Mouse (Mus musculus): ENCODE data around the gene Tnfrsf9. TPM values are rescaled to one million over a fixed set of nuclear protein-coding genes. Genes with fewer than 3 reads are reported as not detected.
A peak's percentile ranks its signal among the peaks of the same experiment; 100 is the strongest.
"Not testable (repeated sequence)": the region's sequence is repeated elsewhere in the genome, so short reads cannot be mapped to it uniquely, and the experiment has no call there.

The Tnfrsf9 gene
- under 1 TPM; 0.39 to 0.41 TPM for total RNA-seq (2021)
- long read RNA-seq, experiment 1, result 0 reads
- long read RNA-seq, experiment 2, partial matches to known transcripts, result 0 of 3 reads
- long read RNA-seq, experiment 2, other reads (novel, unspliced or antisense), result 3 of 3 reads

GRCm38 (mm10) chr4:150914290-150914733, at the start of gene Tnfrsf9, which contains the start of gene Park7:
Gene Tnfrsf9 (plus strand): TSS chr4:150914562.
Gene Park7 (minus strand): TSS chr4:150914437.
- Histone ChIP-seq H3K27ac (peak within 1 kb of the TSS; percentile 95), H3K4me3 (peak within 1 kb of the TSS; percentile 56)
- peak; percentile 95 to 96 for DNase-seq (ENCODE audit: low spot score in 2 of 2)
- peak; percentile 76 for TF ChIP-seq CTCF (conservative IDR thresholded peaks at IDR 0.05)

DNA sequence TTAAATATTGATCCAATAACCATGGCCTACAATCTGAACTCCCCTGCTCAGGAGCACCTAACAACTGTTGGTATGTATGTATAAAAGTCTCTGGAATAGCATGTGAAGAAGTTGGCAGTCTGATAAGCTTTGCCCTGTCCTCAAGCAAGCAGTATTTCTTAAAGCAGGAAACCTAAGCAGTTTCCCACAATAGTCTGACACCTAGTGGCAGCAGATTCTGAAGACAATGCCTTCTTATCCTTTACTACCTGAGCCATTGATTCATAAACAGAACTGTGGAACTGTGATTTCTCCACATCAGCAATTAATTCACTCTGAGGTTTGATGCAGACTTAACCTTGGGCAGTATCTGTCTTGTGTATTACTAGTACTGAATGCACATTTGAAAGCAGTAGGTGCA, 49.0 kb upstream of the Tnfrsf9 start:
- no peak for DNase-seq (ENCODE audit: low spot score in 2 of 2)
- peak overlapping the region; percentile 62 for H3K27ac ChIP-seq
- TF ChIP-seq CTCF (conservative IDR thresholded peaks at IDR 0.05), result peak; percentile 75
- no peak overlapping the region for H3K4me3 ChIP-seq

GRCm38 (mm10) chr4:150866069-150866468, 48.3 kb upstream of the Tnfrsf9 start:
- no peak overlapping the region for H3K4me3 ChIP-seq
- TF ChIP-seq CTCF (conservative IDR thresholded peaks at IDR 0.05), result no peak
- H3K27ac ChIP-seq, result peak overlapping the region; percentile 62; the same call in 1 of the 2 replicates
- no peak for DNase-seq (ENCODE audit: low spot score in 2 of 2)

DNA sequence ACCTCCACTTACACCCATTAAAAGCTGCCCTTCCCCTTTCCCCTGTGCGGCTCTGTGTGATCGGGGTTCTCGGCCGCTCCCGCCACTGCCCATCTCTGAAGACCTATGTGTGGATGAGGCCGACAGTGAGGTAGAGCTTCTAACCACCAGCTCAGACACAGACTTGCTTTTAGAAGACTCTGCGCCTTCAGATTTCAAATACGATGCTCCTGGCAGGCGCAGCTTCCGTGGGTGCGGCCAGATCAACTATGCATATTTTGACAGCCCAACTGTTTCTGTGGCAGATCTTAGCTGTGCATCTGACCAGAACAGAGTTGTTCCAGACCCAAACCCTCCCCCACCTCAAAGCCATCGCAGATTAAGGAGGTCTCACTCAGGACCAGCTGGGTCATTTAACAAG, 47.9 kb upstream of the Tnfrsf9 start:
- Histone ChIP-seq H3K27ac (peak overlapping the region; percentile 62; the same call in 1 of the 2 replicates), H3K4me3 (no peak overlapping the region)
- no peak for DNase-seq (ENCODE audit: low spot score in 2 of 2)
- TF ChIP-seq CTCF (conservative IDR thresholded peaks at IDR 0.05), result no peak

DNA sequence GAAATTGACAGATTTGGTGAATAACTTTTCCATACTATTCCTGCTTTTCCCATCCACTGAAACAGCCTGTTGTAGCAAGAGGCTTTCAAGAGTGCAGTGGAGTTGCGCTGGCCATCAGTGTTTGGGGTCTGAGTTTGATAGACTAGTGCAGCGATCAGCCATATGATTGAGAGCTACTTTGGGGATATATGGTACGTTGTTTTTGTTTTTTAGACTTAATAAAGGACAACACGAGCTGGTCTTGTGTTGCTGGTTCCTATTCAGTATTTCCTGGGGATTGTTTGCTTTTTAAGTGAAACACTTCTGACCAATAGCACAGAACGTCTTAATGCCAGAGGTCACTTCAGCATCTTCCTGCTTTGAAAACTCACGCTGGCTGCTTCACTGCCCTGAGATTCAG, 46.2 kb upstream of the Tnfrsf9 start:
- no peak for DNase-seq (ENCODE audit: low spot score in 2 of 2)
- peak overlapping the region; percentile 88; the same call in 1 of the 2 replicates for H3K27ac ChIP-seq
- no peak for TF ChIP-seq CTCF (conservative IDR thresholded peaks at IDR 0.05)
- H3K4me3 ChIP-seq, result no peak overlapping the region

DNA sequence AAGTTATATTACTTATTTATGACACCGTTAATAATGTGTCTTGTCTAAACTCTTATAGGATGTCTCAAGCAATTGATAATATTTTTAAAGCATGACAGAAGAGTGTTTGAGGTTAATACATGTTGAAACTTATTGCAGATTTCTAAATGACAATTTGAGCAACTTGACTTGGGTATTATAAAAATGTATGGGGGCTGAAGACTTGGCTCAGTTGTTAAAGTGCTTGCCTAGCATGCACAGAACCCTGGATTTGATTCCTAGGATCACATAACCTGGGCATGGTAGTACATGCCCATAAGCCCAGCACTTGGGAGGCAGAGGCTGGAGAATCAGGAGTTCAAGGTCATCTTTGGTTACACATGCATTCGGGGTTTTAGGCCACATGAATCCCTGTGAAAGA, 45.5 kb upstream of the Tnfrsf9 start:
- Histone ChIP-seq H3K4me3 (no peak overlapping the region), H3K27ac (peak overlapping the region; percentile 88)
- no peak for DNase-seq (ENCODE audit: low spot score in 2 of 2)
- no peak for TF ChIP-seq CTCF (conservative IDR thresholded peaks at IDR 0.05)

- Histone ChIP-seq H3K27ac (peak overlapping the region; percentile 88), H3K4me3 (no peak overlapping the region)
- DNase-seq (ENCODE audit: low spot score in 2 of 2), result no peak
- TF ChIP-seq CTCF (conservative IDR thresholded peaks at IDR 0.05), result no peak
Measured at GRCm38 (mm10) chr4:150869276-150870197, 44.8 kb upstream of the Tnfrsf9 start.

- DNase-seq (ENCODE audit: low spot score in 2 of 2), result no peak
- peak overlapping the region; percentile 88 for H3K27ac ChIP-seq
- no peak overlapping the region for H3K4me3 ChIP-seq
- TF ChIP-seq CTCF (conservative IDR thresholded peaks at IDR 0.05), result no peak
Measured at GRCm38 (mm10) chr4:150870963-150871391, 43.4 kb upstream of the Tnfrsf9 start.

DNA sequence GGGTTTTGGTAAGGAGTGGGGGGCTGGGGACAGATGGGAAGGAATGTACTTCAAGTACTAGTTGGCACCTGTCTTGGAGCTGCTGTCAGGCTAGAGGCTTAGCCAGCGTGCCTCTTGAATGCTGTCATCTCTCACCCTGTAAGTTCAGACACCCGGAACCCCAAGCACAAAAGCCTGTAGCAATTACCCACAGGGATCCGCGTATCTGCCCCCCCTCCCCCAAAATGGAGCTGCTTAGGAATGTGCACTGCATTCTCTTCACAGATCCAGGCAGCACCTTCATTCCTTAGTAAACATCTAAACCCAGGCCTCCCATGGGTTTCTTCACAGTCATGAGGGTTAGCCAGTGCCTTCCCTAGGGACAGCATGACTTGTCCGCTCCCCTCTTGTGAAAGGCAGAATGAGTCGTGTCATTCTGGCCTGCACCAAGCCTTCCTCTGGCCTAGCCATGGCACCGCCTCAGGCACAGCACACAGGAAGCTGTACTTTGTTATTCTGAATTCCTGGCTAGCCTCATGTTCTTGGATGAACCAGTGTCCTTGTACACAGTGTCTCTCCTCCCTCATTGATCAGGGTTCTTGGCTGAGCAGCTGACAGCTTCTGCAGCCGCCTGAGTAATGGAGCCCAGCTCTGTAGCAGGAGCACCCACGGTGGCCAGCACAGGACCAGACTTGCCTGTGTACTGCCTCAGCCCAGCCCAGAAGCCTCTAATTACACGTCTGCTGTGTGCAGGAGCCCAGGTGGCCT, 42.8 kb upstream of the Tnfrsf9 start:
- DNase-seq (ENCODE audit: low spot score in 2 of 2), result peak in 1 of 2 experiments; percentile 19
- no peak overlapping the region for H3K4me3 ChIP-seq

DNA sequence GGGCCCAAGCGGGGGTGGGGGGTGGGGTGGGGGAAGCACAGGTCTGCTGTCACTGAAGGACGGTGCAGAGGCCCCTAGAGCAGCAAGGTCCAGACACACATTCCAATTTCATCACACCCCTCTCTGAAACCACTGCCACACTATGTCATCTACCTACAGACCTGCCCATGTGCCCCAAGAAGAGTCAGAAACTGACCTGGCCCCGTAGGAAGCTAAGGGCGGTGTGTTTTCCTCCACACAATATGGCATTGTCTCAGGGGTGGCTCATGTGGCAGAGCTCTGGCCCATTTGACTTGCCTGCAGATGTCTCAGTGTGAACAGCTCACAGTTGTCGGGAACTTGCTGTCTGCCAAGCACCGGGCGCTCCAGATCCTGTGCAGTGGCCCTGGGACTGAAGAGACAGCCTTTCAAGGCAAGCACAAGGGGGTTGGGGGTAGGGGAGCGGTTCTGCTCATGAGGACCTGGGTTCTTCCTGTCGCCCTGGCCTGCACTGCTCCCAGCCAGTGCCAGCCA, 42.2 kb upstream of the Tnfrsf9 start:
- TF ChIP-seq CTCF (conservative IDR thresholded peaks at IDR 0.05), result no peak
- Histone ChIP-seq H3K4me3 (no peak overlapping the region; the same call in 1 of the 2 replicates), H3K27ac (peak overlapping the region; percentile 88)
- DNase-seq (ENCODE audit: low spot score in 2 of 2), result peak; percentile 57 to 60

More for the DNA sequence above, 42.8 kb upstream of the Tnfrsf9 start:
- TF ChIP-seq CTCF (conservative IDR thresholded peaks at IDR 0.05), result no peak
- H3K27ac ChIP-seq, result peak overlapping the region; percentile 88

DNA sequence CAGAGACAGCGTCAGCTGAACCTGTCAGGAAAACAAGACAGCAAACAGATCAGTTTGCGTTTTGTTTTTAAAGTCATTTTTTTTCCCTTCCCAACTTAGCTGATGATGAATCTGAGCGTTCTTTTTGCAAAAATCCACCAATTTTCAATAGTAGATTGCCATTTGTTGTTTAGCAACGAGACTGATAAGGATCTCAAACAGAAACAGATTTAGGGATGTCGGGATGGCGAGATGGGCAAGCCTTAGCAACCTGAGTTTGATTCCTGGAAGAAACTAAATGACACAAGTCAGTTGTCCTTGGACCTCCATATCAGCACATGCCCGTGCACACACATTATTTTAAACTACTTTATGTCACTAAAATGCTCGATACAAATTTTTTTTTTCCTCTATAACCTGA, 41.7 kb upstream of the Tnfrsf9 start:
- TF ChIP-seq CTCF (conservative IDR thresholded peaks at IDR 0.05), result no peak
- peak overlapping the region; percentile 88 for H3K27ac ChIP-seq

DNA sequence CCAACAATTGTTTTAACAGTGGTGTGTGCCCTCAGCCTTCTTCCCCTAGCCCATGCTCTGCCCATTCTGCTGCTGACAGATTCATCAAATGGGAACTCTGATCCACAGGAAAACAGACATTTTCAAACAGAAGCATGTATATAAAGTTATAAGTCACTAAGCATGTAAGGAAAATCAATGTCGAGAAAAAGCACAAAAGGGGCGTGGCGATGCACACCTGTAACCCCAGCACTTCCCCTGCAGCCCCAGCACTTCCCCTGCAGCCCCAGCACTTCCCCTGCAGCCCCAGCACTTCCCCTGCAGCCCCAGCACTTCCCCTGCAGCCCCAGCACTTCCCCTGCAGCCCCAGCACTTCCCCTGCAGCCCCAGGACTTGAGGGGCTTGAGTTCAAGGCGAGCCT, 39.9 kb upstream of the Tnfrsf9 start:
- not testable (repeated sequence) for H3K4me3 ChIP-seq; DNase-seq (ENCODE audit: low spot score in 2 of 2); H3K27ac ChIP-seq

More for the DNA sequence above, 41.7 kb upstream of the Tnfrsf9 start:
- no peak overlapping the region; the same call in 1 of the 2 replicates for H3K4me3 ChIP-seq
- no peak for DNase-seq (ENCODE audit: low spot score in 2 of 2)
